Mouse (Mus musculus) embryo, embryonic 11 days (tissue): Measurements from ENCODE around the gene Klf5.

Experiments
- DNase-seq: peaks from one replicate; pipeline ENCODE4 v3.0.0-alpha.2; 2015

Gene Klf5

GRCm38 (mm10) chr14:99310358-99310757 lies 11.9 kb downstream of the Klf5 start:
- no peak for DNase-seq

GRCm38 (mm10) chr14:99313062-99313461 lies 14.6 kb downstream of the Klf5 start:
- no peak for DNase-seq

- DNase-seq = no peak
Measured at GRCm38 (mm10) chr14:99316275-99316674, 17.8 kb downstream of the Klf5 start.

GRCm38 (mm10) chr14:99320736-99321135 lies 22.2 kb downstream of the Klf5 start:
- DNase-seq = no peak

- no peak for DNase-seq
Measured at GRCm38 (mm10) chr14:99323376-99323775, 24.9 kb downstream of the Klf5 start.

- no peak for DNase-seq
Measured at GRCm38 (mm10) chr14:99324523-99324922, 26.0 kb downstream of the Klf5 start.

GRCm38 (mm10) chr14:99325597-99326472 lies 27.3 kb downstream of the Klf5 start:
- DNase-seq = no peak

GRCm38 (mm10) chr14:99336598-99336997 lies 38.1 kb downstream of the Klf5 start:
- DNase-seq = no peak

GRCm38 (mm10) chr14:99339021-99339420 lies 40.5 kb downstream of the Klf5 start:
- no peak for DNase-seq

- no peak for DNase-seq
Measured at GRCm38 (mm10) chr14:99339681-99340522, 41.4 kb downstream of the Klf5 start.

GRCm38 (mm10) chr14:99340703-99341102 lies 42.2 kb downstream of the Klf5 start:
- no peak for DNase-seq

GRCm38 (mm10) chr14:99348175-99348764 lies 49.8 kb downstream of the Klf5 start:
- DNase-seq = no peak

GRCm38 (mm10) chr14:99349606-99350005 lies 51.1 kb downstream of the Klf5 start:
- no peak for DNase-seq

- DNase-seq = no peak
Measured at GRCm38 (mm10) chr14:99352989-99353388, 54.5 kb downstream of the Klf5 start.

GRCm38 (mm10) chr14:99354046-99354445 lies 55.6 kb downstream of the Klf5 start:
- DNase-seq = no peak

- DNase-seq = no peak
Measured at GRCm38 (mm10) chr14:99354761-99355609, 56.5 kb downstream of the Klf5 start.

- DNase-seq = no peak
Measured at GRCm38 (mm10) chr14:99355610-99355870, 57.0 kb downstream of the Klf5 start.

GRCm38 (mm10) chr14:99362956-99363355 lies 64.5 kb downstream of the Klf5 start:
- no peak for DNase-seq

GRCm38 (mm10) chr14:99364007-99364784 lies 65.7 kb downstream of the Klf5 start:
- no peak for DNase-seq
